Mouse (Mus musculus) midbrain, embryonic 14.5 days (tissue): ENCODE data around the gene Lyzl6. TPM values are rescaled to one million over a fixed set of nuclear protein-coding genes. Genes with fewer than 3 reads are reported as not detected.

Experiments
- ATAC-seq: fragments of 200-750 bp; cut with Nextera tagmentation; 2 replicates; pipeline ENCODE4 v1.8.0; 2017; ENCODE audit warnings: moderate number of reproducible peaks, moderate library complexity; ENCODE audit not compliant: low FRiP score, low TSS enrichment
- DNase-seq: peaks from one replicate; pipeline ENCODE4 v3.0.0-alpha.2; 2015
- H3K27ac ChIP-seq: fragments of 300-500 bp; sonication (generic); replicated peaks from 2 replicates; pipeline ENCODE4 v1.5.1; 2014; ENCODE audit warnings: mild to moderate bottlenecking, low read depth, low read length, moderate library complexity
- H3K27me3 ChIP-seq: fragments of 300-500 bp; sonication (generic); 2 replicates; pipeline ENCODE4 v1.6.1; 2014; ENCODE audit warnings: low read length, control low read depth, mixed read lengths; ENCODE audit not compliant: control insufficient read depth, insufficient read depth
- H3K36me3 ChIP-seq: fragments of 300-500 bp; sonication (generic); 2 replicates; pipeline ENCODE4 v1.6.1; 2014; ENCODE audit warnings: low read length, control low read depth; ENCODE audit not compliant: control insufficient read depth, insufficient read depth
- H3K4me1 ChIP-seq: fragments of 300-500 bp; sonication (generic); 2 replicates; pipeline ENCODE4 v1.6.1; 2014; ENCODE audit warnings: mild to moderate bottlenecking, antibody characterized with exemption, low read length, control low read depth; ENCODE audit not compliant: control insufficient read depth, insufficient read depth
- H3K4me2 ChIP-seq: fragments of 300-500 bp; sonication (generic); 2 replicates; pipeline ENCODE4 v1.6.1; 2014; ENCODE audit warnings: mild to moderate bottlenecking, low read length, moderate library complexity
- H3K4me3 ChIP-seq: fragments of 300-500 bp; sonication (generic); replicated peaks from 2 replicates; pipeline ENCODE4 v1.5.1; 2014; ENCODE audit warnings: low read depth, low read length
- H3K9ac ChIP-seq: fragments of 300-500 bp; sonication (generic); replicated peaks from 2 replicates; pipeline ENCODE4 v1.6.1; 2014; ENCODE audit warnings: mild to moderate bottlenecking, low read length, moderate library complexity
- H3K9me3 ChIP-seq: fragments of 300-500 bp; sonication (generic); 2 replicates; pipeline ENCODE4 v1.6.1; 2016; ENCODE audit warnings: low read length, control low read depth, mixed read lengths; ENCODE audit not compliant: control insufficient read depth
- WGBS: fragments of 180-500 bp; shearing (Covaris S2); extraction: QIAGEN DNeasy Blood & Tissue Kit; methylation state at CpG from one replicate; pipeline ENCODE4 v1.1.7; 2014; 5-methylcytosine and 5-hydroxymethylcytosine counted together
- polyA plus RNA-seq: library from polyadenylated mRNA; unstranded; fragments of >200 nt; fragmentation: Nextera tagmentation; extraction: Ambion mirVana; gene quantifications from 2 replicates; pipeline ENCODE4 v1.2.1, GENCODE M21; 2014

Gene Lyzl6
- polyA plus RNA-seq, 1 experiment from 2014 or later: not detected

DNA sequence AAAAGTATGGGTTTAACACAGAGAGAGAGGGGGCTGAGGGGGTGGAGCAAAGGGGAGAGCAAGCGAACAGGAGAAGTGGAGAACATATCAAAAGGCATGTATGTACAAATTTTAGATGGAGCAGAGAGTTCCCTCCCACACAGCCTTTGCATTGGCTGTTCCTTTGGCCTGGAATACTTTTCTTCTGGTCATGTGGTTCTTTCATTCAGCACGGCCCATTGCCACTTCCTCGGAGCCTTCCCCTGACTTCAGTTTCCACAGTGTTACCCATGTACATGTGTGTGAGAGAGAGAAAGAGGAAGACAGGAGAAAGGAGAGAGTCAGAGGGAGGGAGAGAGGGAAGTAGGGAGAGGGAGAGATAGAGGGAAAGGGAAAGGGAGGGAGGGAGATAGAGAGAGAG lies 3.2 kb downstream of the Lyzl6 start:
- Histone ChIP-seq H3K4me3 (no peak overlapping the region), H3K9me3 (no peaks in the 10 kb centered on the region), H3K27ac (no peak overlapping the region), H3K4me2 (no peak overlapping the region), H3K27me3 (0 out of 2 replicates have a peak, but pooled peaks cover 2% of the 10 kb centered on the region), H3K4me1 (no peaks in the 10 kb centered on the region), H3K9ac (no peak overlapping the region), H3K36me3 (no peaks in the 10 kb centered on the region)
- 80% methylated on average over 3 of the region's 3 CpGs for WGBS
- ATAC-seq (no peak), DNase-seq (no peak)

DNA sequence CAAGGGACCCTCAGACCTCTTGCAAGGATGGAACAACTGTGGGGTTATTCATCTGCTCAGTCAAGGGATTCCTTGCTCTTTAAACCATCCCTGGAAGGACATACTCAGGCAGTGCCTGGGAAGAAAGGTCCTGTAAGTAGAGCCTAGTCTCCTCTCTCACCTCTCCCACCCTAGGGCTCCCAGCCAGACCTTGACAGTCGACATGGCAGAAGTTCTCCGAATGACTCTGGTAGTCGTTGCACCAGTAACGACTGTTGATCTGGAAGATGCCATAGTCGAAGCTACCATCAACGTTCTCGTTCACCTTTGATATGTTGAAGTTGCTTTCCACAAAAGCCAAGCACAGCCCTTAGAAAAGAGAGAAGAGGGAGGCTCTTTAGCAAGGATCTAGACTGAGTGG lies 3.9 kb downstream of the Lyzl6 start:
- 89% methylated on average over 7 of the region's 7 CpGs for WGBS
- DNase-seq: no peak
- no peak for ATAC-seq
- no peaks in the 10 kb centered on the region for H3K4me1 ChIP-seq
- H3K4me3 ChIP-seq: no peak overlapping the region
- H3K9me3 ChIP-seq: no peaks in the 10 kb centered on the region
- H3K27ac ChIP-seq: no peak overlapping the region
- no peak overlapping the region for H3K9ac ChIP-seq
- H3K4me2 ChIP-seq: no peak overlapping the region
- H3K36me3 ChIP-seq: no peaks in the 10 kb centered on the region
- no peaks in the 10 kb centered on the region for H3K27me3 ChIP-seq

- H3K27ac ChIP-seq: no peak overlapping the region
- DNase-seq: no peak
- WGBS: 83% methylated on average over 23 of the region's 23 CpGs
- H3K4me2 ChIP-seq: no peak overlapping the region
- H3K9ac ChIP-seq: no peak overlapping the region
- no peak overlapping the region for H3K4me3 ChIP-seq
- no peaks in the 10 kb centered on the region for H3K27me3 ChIP-seq
- no peak for ATAC-seq
- no peaks in the 10 kb centered on the region for H3K4me1 ChIP-seq
- H3K36me3 ChIP-seq: no peaks in the 10 kb centered on the region
- no peaks in the 10 kb centered on the region for H3K9me3 ChIP-seq
Observed at GRCm38 (mm10) chr11:103627453-103627852, 11.2 kb downstream of the Lyzl6 start.

- no peaks in the 10 kb centered on the region for H3K9me3 ChIP-seq
Observed at GRCm38 (mm10) chr11:103621040-103621439, 17.6 kb downstream of the Lyzl6 start, which contains the start of gene Gm884. Gm884 (minus strand) TSS chr11:103621140.

GRCm38 (mm10) chr11:103610772-103611171 lies 27.9 kb downstream of the Lyzl6 start:
- H3K27me3 ChIP-seq: no peaks in the 10 kb centered on the region
- H3K9me3 ChIP-seq: no peaks in the 10 kb centered on the region
- 94% methylated on average over 2 of the region's 2 CpGs for WGBS
- ATAC-seq (no peak), DNase-seq (no peak)
- no peaks in the 10 kb centered on the region for H3K36me3 ChIP-seq
- H3K4me1 ChIP-seq: no peaks in the 10 kb centered on the region
- no peak overlapping the region for H3K4me3 ChIP-seq
- no peak overlapping the region for H3K9ac ChIP-seq
- no peak overlapping the region for H3K4me2 ChIP-seq
- no peak overlapping the region for H3K27ac ChIP-seq

More at GRCm38 (mm10) chr11:103621040-103621439, 17.6 kb downstream of the Lyzl6 start, which contains the start of gene Gm884:
- Histone ChIP-seq H3K4me2 (no peak within 1 kb of the TSS), H3K4me1 (no peaks in the 10 kb centered on the region), H3K36me3 (no peaks in the 10 kb centered on the region), H3K9ac (no peak within 1 kb of the TSS), H3K27ac (no peak within 1 kb of the TSS), H3K27me3 (no peaks in the 10 kb centered on the region), H3K4me3 (no peak within 1 kb of the TSS)
- ATAC-seq (no peak), DNase-seq (no peak)
- 86% methylated on average over 9 of the region's 9 CpGs for WGBS

- no peak for ATAC-seq
- 76% methylated on average over 5 of the region's 5 CpGs for WGBS
- Histone ChIP-seq H3K4me3 (no peak overlapping the region), H3K36me3 (no peaks in the 10 kb centered on the region), H3K4me2 (no peak overlapping the region), H3K9ac (no peak overlapping the region), H3K4me1 (no peaks in the 10 kb centered on the region), H3K9me3 (no peaks in the 10 kb centered on the region), H3K27me3 (no peaks in the 10 kb centered on the region), H3K27ac (no peak overlapping the region)
- DNase-seq: no peak
Observed at GRCm38 (mm10) chr11:103606611-103607010, 32.1 kb downstream of the Lyzl6 start.

Other genes with a start within 250 kb of the Lyzl6 start
- gene Plekhm1, start 226.2 kb downstream of the Lyzl6 start, polyA plus RNA-seq: 8.0 and 11.6 TPM in 2 replicates
- not detected in 2 replicates for gene Lrrc37a, start 134.3 kb downstream of the Lyzl6 start, polyA plus RNA-seq
- not detected in 2 replicates for gene Gm884, start 17.8 kb downstream of the Lyzl6 start, polyA plus RNA-seq
- gene Rprml, start 10.7 kb upstream of the Lyzl6 start, polyA plus RNA-seq: 0.71 and 0.88 TPM in 2 replicates
- 62.1 and 96.4 TPM in 2 replicates for gene Gosr2, start 59.0 kb upstream of the Lyzl6 start, polyA plus RNA-seq
- 0.33 and 0.78 TPM in 2 replicates for gene Wnt9b, start 110.9 kb upstream of the Lyzl6 start, polyA plus RNA-seq
- gene Wnt3, start 135.3 kb upstream of the Lyzl6 start, polyA plus RNA-seq: 14.5 and 15.0 TPM in 2 replicates